Mouse (Mus musculus) CD4-positive, CD25-positive, alpha-beta regulatory T cell, adult 2 months (primary cell): ENCODE data around the gene Usp5.
"Not testable (repeated sequence)": the region's sequence is repeated elsewhere in the genome, so short reads cannot be mapped to it uniquely, and the experiment has no call there.

Experiments
- DNase-seq: peaks from one replicate; pipeline ENCODE4 v3.0.0-alpha.2; 2012; ENCODE audit warnings: low read depth, low spot score

Gene Usp5

GRCm38 (mm10) chr6:124811701-124812560 is 17.4 kb downstream of the Usp5 start:
- DNase-seq = no peak

DNA sequence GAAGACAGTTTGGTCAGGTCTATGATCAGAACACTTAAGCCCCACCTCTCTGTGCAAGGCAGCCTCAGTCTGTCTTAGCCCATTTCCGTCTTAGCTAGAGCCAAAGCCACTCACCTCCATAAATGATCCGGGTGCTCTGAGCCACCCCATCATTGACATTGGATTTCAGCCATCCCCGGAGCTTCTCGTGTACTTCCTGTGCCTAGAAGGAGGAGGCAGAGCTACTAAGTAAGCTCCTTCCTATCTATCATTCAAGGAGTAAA is 17.9 kb downstream of the Usp5 start:
- DNase-seq = no peak

DNA sequence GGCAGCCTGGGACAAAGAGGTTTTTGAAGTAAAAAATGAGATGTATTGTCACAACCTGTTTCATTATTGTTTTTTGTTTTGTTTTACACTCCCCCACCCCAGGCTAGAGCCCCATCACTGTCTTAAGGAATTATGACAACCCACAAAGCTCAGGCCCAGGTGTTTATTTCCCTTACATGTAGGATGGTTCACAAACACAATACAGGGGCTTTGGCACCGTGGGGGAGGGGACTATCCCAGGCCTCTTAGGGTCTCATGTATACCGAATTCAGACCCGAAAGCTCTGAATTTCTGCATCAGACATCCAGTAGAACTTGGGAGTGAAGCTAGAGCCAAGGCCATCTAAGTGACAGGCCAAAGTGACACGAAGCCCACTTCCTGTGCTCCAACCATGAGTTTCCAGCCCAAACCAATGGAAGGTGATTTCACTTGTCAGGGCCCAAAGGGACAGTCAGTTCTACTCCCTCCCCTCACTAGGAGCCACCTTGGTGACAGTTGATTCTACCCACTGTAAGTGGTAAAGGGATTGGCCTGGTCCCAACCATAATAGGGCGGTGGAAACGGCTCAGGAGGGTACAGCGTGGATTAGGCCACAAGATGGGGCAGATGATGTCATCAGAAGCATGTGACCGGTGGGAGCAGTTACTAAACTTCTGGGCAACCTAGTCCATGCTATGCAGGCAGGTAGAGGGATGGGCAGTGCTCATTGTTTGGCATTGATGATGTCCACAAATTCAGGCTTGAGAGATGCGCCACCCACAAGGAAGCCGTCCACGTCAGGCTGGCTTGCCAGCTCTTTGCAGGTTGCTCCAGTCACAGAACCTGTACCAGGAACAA is 18.5 kb downstream of the Usp5 start:
- DNase-seq = not testable (repeated sequence)

- DNase-seq = no peak
Observed at GRCm38 (mm10) chr6:124809775-124810538, 19.3 kb downstream of the Usp5 start.

- DNase-seq = peak; percentile 74
Observed at GRCm38 (mm10) chr6:124809052-124809774, 20.1 kb downstream of the Usp5 start.

DNA sequence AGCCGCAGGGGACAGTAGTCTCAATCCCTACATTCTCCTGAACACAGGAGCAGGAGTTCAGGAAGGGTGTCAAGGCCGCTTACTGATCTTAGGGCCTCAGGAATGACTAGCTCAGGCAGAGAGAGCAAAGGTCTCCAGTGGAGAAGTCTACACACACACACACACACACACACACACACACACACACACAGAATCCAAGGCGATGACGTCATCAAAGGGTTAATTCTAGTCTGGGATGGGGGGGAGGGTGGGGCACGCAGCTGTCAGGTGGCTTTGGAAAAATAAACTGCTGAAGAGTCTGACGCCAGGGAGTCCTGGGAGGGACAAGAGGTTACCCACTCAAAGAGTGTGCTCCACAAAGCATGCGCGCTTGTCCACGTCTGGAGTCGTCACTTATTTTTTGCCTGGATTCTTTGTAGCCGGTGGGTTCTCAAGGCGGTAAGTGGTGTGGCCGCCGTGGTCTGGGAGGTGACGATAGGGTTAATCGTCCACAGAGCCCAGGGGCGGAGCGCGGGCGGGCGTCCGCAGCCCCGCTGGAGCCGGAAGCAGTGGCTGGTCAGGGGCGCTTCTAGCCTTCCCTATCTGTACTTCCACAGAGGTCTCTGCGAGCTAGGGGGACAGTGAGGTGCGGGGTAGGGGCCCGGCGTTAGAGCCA is 20.8 kb downstream of the Usp5 start, which contains the start of gene Spsb2:
Spsb2 (plus strand) TSS at position 304 of the 655 bp plus-strand sequence.
- DNase-seq = peak; percentile 45

DNA sequence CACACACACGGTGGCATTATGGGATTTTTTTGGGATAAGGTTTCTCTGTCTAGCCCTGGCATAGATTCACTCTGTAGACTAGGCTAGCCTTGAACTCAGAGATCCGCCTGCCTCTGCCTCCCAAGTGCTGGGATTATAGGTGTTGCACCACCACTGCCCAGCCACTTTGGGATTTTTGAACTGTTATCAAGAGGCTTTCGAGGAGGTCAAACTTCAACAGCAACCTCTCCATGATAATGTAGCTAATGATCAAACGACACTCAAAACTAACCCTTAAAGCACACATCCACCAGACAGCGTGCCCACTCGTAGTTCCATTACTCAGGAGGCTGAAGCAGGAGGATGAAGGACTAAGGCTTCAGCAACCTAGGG is 21.3 kb downstream of the Usp5 start:
- no peak for DNase-seq

- DNase-seq = no peak
Observed at GRCm38 (mm10) chr6:124807366-124807765, 21.9 kb downstream of the Usp5 start.

DNA sequence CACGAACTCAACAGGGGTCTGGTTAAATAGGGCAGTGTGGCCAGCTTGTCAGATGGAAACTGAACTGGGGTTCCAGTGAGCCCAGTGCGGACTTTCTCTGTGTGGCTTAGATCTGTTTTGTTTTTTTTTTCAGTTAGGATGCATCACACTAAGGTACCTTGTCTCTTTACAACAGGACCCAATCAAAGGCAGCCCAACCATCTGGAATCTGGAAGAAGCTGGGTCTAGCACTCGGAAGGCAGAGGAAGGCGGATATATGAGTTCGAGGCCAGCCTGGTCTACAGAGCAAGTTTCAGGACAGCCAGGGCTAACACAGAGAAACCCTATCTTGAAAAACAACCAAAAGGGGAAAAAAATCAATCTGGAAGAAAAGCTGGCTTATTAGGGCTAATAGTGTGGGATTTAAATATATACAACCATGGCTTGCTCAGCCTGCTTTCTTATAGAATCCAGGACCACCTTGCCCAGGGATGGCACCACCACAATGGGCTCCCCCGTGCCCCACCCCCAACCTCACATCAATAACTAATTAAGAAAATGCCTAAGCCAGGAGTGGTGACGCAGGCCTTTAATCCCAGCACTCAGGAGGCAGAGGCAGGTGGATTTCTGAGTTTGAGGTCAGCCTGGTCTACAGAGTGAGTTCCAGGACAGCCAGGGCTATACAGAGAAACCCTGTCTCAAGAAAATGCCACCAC is 22.7 kb downstream of the Usp5 start:
- DNase-seq = no peak

DNA sequence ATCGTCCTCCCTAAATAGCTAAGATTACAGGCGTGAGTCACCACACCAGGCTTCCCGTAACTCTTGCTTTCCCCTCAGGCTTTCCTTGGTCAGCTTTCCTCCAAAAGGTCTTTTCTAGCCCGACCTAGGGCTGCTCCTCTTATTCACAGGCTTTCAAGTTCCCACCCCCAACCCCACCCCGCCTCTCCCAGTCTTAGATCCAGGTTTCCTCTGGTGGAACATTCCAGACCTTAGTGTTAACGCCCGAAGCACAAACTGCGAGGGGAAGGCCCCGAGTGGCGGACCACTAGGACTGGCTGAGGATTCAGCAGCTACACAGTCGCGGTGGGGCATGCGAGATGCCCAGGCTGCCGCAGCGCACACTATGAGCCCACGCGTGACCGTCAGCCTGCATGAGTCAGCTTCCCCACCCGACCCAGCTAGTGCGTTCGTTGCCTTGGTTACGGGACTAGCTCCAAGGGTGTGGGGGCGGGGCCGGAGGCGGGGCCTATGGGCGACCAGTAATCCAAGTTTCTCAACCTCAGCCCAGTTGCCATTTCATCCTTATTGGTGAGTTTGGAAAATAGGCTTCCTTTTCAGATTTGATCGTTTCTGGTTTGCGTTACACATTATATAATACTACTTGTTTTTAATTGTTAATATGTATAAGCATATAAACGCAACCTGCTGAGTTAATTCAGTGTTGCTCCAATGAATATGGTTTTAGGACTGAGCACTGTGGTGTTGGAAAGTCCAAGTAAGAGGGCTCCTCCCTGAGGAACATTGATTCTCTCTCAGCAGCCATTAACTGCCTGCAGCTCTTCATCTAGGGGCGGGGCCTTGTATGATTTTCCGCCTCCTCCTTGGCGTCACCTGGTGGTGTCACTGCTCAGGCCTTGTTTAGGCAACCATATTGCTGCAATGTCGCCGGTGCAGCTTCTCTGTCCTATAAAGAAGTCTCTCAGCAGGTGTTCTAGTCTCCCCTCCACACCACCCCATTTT is 23.7 kb downstream of the Usp5 start:
- peak; percentile 90 for DNase-seq

GRCm38 (mm10) chr6:124804341-124804740 is 24.9 kb downstream of the Usp5 start:
- DNase-seq = no peak

DNA sequence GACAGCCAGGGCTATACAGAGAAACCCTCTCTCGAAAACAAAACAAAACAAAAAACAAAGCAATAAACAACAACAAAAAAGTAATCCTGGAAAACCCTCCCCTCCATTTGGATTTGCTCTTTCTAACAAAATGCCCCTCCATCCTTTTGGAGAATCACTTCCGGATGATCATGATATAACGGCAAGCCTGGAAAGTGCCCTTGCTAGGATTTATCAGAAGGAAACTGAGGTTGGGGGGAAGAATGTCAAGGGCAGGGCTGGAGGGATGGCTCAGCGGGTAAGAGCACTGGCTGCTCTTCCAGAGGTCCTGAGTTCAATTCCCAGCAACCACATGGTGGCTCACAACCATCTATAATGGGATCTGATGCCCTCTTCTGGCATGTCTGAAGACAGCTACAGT is 25.6 kb downstream of the Usp5 start:
- not testable (repeated sequence) for DNase-seq

DNA sequence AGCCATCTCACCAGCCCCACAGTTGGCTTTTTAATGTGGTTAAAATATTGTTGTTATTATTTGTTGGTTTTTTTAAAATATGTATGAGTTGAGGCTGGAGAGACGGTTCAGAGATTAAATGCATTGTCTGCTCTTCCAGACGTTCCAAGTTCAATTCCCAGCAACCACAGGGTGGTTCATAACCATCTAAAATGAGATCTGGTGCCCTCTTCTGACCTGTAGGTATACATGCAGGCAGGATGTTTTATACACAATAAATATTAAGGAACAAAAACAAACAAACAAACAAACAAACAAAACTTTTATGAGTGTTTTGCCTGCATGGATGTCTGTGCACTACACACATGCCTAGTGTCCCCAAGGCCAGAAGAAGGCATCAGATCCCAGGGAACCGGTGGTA is 26.2 kb downstream of the Usp5 start:
- DNase-seq = no peak

- peak; percentile 31 for DNase-seq
Observed at GRCm38 (mm10) chr6:124802400-124802799, 26.9 kb downstream of the Usp5 start.

GRCm38 (mm10) chr6:124796200-124796599 is 33.1 kb downstream of the Usp5 start:
- DNase-seq = no peak

GRCm38 (mm10) chr6:124795781-124796180 is 33.5 kb downstream of the Usp5 start:
- no peak for DNase-seq

DNA sequence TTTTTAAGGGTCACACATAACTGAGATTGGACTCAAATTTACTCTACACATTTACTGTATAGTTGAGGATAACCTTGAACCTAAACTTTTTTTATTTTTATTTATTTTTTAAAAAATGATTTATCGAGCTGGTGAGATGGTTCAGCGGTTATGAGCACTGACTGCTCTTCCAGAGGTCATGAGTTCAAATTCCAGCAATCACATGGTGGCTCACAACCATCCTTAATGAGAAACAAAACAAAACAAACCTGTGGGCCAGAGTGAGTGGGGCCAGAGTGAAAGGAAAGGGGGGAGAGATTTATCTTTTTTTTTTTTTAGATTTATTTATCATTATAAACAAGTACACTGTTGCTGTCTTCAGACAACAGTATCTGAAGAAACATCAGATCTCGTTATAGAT is 37.4 kb downstream of the Usp5 start:
- DNase-seq = no peak

- no peak for DNase-seq
Observed at GRCm38 (mm10) chr6:124790121-124790520, 39.2 kb downstream of the Usp5 start.

DNA sequence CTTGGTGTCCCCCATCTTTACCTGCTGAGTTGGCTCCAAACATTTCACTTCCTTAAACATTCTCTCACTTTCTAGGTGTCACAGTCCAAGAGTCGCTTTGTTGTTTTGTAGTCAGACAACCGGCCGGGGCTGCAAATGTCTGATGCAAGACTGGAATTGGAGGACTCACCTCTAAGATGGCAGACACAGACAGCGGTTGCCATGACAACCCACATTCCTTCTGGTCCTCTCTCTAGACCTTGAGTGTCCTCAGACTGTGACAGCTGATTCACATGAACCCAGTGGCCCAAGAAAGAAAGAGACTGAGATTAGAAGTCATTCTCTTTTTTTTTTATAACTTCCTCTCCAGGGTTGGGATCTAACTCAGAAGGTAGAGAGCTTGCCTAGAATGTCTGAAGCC is 39.8 kb downstream of the Usp5 start:
- no peak for DNase-seq
